Mouse (Mus musculus) T-helper 1 cell (primary cell): ENCODE measurements around the gene Tef.

Experiments used
- in situ Hi-C: fragments of 300-600 bp; cut with MboI, MseI; formaldehyde crosslinking; loops from one replicate; pipeline ENCODE4 v1.15.1; 2025; ENCODE audit warnings: high pct_unique_total_duplicates

Gene Tef

DNA sequence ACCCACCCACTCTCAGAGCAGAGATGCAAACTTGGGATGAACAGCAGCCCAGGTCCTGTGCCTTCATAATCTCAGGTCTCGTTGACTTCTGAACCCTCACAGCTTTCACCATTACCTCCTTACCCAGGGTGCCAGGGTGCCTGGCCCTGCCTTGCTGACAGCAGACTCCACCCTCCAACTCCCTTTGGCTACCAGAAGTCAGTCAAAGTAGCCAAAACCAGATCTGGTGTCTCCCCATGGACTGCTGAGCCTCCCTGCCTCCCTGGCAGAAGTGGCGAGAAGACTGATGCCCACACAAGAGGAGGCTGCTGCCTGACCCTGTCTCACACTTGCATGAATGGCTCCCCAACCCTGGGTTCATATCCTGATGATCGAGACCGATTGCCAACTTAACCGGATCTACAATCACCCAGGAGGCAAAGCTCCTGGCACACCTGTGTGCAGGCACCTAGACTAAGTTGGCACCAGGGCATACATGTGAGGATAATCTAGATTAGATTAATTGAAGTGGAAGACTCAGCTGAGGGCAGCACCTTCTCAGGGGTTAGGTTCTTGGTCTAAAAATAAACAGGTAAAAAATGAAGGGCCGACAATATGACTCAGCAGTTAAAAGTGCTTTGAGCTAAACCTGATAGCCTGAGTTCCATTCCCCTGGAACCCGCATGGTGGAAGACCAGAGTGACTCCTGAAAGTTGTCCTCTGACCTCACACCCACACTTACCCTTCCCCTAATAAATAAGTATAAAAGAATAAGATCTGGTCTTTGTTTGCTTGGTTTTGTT lies 26.4 kb downstream of the Tef start:
- in situ Hi-C loops = no loop called here

DNA sequence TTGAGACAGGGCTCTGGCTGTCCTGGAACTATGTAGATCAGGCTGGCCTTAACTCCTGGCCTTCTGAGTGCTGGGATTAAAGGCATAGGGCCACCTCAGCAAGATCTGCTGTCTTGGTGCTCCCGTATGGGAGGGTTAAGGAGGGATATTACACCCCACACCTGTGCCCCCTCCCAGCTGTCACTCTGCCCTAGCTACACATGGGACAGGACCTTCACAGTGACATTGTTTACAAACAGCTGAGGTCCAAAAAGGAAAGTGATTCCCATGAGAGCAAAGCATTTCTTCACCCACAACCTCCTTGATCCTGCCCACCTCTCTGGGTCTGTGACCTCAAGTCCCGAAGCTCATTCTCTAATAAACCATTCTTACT lies 27.0 kb downstream of the Tef start:
- in situ Hi-C loops = no loop called here

DNA sequence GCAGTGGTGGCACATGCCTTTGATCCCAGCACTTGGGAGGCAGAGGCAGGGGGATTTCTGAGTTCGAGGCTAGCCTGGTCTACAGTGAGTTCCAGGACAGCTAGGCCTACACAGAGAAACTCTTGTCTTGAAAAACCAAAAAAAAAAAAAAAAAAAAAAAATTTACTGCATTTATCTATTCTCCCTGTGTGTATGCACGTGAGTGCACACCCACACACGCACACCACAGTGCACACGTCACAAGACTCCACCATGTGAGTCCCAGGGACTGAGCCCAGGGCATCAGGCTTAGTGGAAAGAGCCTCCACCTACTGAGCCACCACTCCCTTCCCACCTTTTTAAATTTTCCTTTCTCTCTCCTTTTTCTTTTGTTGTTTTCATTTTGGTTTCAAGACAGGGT lies 28.3 kb downstream of the Tef start:
- in situ Hi-C loops = loop anchor here (5.0 kb wide), 1 partner anchor 72 kb away; no protein-coding TSS in a partner anchor

DNA sequence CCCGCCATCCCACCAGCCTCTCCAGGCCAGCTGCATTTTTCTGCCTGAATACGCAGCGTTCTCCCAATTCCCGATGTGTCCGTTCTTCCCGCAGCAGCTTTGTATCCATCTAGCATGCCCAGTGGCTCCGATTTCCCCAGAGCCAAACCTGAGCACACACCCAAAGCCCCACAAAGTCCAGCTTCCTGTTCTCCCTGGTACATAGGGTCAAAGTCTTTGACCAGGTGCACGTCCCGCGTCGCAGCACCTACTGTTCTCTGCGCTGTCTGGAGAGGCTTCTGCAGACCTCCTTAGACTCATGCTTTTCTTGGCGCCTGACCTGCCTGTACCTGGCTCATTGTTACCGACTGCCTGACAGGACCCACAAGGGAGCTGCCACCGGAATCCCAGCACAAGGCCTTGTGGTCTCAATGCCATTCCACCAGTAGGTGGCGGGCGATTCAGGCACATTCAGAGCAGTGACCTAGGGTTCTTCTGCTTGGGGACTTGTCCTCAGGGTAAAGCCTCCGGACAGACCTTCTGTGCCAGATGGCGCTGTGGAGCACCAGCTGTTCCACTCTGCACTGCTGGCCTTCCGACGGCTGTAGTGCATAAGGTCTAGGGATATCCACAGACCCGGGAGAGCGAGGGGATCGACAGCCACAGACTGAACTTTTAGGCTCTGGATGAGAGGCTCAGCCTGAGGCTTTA lies 29.1 kb downstream of the Tef start:
- in situ Hi-C loops = loop anchor here (5.0 kb wide), 1 partner anchor 71 kb away; no protein-coding TSS in a partner anchor

DNA sequence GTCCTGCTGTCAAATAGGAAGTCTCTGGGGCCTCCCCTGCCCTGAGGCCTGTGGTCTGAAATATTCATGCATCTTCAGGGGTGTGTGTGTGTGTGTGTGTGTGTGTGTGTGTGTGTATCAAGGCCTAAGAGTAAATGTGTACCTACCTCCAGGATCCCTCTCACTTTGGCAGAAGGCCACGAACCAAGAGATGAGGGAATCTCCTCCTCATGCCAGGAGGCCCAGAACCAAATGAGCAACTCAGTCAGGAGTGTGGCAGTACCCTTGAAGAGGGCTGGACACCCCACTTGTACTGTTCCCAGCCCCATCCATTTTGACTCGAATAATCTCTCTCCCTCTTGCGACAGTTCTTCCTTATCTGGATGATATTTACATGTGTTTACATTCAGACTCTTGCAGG lies 30.0 kb downstream of the Tef start:
- in situ Hi-C loops = loop anchor here (5.0 kb wide), 1 partner anchor 70 kb away; no protein-coding TSS in a partner anchor

DNA sequence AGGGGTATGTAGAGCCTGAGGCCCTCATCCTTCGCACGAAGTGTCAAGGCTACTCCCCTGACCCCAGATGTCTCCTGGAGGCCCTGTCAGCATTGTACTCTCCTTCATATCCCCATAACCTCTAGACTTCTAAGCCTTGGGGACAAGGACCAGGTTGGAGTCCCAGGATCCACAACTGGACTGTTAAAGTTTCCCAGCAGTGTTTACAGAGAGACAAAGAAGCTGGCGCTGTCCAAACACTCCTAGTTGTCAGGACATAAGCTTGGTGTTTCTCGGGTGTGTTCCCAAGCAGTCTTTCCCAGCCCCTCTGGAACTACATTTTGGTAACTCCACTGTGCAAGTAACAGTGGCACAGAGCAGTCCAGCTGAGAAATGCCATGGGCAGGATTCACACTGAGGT lies 31.3 kb downstream of the Tef start:
- in situ Hi-C loops = loop anchor here (5.0 kb wide), 1 partner anchor 69 kb away; no protein-coding TSS in a partner anchor

DNA sequence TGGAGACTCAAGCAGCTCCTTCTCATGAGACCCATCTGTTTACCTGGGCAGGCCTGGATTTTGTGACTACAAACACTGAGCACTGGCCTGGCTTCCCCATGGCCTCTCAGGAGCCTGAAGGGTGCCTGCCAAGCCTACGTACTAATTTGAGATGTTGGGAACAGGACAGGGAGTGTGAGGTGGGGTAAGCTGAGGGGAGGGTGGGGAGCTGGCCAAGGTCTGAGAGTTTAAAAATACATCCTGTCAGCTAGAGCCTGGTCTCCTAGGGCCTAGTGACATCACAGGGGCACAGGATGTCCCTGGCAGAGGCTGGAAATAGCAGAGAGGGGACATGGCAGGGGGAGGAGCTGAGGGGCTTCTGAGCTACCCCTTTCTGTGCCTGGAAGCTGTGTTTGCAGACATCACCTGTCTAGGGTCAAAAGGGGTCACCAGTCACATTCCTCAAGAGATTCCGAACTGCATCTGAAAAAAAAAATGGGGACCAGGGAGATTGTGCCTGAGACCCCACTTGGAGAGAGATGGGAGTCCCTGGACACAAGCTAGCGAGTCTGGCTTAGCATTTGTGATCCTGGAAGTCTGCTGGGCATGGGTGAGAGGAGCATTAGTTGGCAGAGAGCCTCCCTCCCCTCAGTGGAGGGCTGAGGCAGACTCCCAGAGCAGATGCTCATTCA lies 32.1 kb downstream of the Tef start:
- in situ Hi-C loops = loop anchor here (5.0 kb wide), 1 partner anchor 68 kb away; no protein-coding TSS in a partner anchor

DNA sequence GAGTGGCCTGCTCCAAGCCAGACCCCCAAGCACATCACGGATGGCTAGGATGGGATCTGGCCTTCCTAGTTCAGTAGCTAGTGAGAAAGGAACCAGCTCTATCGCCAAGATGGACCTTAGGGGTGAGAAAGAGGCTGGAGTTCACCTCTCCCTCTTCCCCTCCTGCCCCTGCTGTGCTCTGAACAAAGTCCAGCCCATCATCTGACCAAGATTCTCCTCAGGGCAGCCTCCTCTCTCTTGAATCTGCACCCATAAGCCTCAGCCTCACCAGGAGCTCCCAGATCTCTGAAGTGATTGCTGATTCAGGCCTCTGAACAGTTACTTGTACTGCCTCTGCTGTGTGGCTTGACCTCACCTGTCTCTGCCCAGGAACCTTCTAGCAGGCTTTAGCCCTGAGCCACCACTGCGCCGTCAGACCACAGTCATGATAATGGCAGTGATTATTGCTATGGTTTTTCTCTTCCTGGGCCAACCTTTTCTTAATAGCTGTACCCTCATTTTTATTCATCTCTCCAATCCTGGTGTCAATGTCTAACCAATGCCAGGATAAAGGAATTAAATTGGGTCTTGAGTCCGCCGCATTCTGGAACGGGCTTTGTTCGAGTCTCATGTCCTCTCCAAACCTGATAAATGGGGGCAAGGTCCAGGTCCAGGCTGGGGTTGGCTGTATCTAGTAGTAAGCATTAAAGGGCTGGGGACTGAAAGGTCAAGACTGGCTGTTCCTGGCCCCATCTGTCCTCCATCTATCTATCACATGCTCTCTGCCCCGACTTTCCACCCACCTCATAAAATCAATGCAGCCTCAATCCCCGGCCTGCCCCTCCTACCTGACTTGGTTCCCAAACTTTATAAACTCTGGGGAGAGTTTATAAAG lies 33.0 kb downstream of the Tef start:
- in situ Hi-C loops = no loop called here

DNA sequence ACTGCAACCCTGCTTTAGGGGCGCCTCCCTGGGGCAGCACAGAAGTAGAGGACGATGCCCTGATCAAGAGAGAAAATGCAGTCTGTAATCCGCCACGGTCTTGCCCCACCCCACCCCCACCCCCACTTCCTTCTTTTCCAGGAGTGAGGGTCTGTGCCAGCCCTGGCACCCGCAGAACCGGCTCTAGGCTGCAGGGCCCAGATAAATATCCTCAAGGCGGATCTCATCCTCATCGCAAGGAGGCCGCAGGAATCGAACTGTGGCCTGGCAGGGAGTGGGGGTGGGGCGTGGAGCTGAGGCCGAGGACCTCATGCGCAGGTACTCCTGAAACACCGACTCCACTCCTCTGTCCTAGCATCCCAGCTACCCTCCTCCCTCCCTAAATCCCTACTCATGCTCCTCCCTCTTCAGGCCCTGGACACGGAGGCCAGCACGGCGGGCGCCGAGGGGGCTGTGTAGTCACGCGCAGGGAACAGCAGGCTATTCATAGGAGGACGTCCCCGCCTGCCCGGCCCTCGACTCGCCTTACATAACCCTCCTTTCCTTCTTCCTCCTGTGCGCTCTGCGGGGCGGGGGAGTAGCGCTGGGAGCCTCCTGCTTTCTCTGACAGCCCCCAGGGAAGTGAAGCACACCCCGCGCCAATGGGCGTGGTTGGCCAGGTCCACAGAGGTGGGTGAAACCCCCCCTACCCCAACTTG lies 34.1 kb downstream of the Tef start:
- in situ Hi-C loops = no loop called here

DNA sequence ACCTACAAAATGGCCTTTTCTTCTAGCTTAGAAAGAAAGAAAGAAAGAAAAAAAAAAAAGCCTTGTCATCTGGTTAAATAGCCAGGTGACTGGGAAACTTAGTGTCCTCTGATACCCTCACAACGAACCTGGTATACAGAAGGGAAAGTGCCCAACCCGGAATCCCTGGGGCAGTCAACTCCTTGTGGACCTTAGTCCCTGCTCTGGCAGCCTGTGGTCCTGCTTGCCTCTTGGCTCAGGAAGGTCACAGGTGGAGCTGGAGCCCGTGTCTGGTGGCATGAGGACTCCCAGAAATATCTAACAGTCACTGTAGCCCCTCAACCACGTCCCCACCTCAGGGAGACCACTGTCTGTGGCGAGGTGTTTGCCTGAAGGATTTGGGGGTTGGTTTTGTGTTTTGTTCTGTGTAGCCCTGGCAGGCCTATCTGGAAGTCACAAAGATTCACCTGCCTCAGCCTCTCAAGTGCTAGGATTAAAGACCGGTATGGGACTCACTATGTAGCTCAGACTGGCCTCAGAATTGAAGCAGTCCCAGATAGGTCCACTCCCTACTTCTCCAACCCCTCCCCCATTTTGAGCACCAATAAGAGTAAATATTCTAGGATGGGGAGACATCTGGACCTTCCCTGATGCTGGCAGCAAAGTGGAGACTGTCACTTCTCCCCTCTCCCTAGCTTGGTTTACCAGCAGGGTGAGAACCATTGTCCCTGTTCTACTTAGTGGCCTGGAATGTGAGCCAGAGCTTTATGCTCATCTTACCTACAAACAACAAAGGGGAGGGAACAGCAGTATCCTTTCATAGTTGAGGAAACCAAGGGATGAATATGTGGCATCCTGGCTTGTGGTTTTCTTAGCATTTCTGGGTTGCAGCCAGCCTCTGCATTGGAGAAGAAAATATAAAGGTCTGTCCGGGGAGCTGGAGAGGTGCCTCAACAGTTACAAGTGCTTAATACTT lies 35.0 kb downstream of the Tef start:
- in situ Hi-C loops = no loop called here

DNA sequence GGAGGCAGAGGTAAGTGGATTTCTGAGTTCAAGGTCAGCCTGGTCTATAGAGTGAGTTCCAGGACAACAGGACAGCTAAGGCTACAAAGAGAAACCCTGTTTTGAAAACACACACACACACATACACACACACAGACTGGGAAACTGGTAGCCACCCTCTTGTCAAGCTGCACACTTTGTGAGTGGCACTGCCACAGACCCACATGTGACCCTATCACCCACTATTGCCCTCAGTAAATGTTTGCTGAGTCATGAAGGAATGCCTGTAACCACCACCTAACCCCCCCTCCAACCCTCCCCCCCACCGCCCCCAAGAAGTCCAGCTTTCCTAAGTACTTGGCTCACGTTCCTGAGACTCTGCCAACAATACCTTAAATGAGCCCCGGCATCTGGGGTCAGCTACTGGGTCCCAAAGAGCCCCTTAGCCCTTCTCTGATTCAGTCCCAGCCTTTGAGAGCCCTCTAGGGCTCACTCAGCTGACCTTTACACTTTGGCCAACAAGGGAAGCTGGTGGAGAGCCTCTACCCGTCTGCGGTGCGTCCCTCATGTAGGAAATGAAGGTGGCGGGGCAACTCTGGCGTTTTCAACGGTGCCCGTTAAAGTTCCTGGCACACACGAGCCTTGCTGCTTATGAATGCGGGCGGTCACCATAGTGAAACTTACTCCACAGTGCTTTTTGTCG lies 36.5 kb downstream of the Tef start:
- in situ Hi-C loops = no loop called here

DNA sequence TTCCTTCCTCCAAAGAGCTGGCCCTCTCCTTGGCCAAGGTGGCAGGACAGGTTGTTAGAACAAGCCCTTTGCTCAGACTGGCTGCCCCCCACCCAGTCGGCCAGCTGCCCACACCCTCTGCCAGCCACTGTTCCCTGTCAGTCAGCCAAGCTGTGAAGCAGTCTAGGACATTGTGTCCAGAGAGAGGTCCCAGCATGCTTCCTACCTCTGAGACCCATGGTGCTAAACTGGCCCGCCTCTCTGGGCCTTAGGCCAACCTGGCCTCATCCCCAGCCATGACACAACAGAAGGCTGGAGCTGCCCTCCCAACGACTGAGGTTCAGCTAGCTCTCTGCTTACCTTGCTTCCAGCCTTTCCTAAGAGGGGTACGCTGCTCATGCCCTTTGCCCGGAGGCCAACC lies 37.4 kb downstream of the Tef start:
- in situ Hi-C loops = no loop called here

DNA sequence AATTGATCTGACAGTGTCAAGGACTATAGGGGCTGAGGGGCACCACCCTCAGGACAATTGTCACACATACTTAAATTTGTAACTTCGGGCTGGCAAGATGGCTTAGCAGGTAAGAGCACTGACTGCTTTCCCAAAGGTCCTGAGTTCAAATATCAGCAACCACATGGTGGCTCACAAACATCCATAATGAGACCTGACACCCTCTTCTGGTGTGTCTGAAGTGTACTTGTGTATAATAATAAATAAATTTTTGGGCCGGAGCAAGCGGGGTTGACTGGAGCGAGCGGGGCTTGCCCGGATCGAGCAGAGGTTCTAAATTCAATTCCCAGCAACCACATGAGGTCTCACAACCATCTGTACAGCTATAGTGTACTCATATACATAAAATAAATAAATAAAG lies 38.1 kb downstream of the Tef start:
- in situ Hi-C loops = no loop called here

DNA sequence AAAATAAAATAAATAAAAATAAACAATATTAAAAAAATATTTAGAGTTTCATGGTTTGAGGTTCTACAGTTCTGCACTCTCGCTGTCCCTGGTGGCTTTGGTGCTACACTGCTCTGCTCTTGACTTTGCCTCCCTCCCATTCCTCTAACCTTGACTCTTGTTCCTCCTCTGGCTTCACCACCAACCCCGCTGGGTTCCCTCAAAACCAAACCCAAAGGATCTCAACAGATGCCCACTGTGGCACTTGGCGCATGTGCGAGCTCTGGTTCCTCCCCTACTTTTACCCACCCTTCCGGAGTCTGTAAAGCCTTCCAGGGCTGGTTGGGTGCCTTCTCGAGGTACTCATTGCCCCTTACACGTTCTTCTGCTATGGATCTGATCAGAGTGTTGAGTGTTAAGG lies 40.1 kb downstream of the Tef start:
- in situ Hi-C loops = no loop called here

DNA sequence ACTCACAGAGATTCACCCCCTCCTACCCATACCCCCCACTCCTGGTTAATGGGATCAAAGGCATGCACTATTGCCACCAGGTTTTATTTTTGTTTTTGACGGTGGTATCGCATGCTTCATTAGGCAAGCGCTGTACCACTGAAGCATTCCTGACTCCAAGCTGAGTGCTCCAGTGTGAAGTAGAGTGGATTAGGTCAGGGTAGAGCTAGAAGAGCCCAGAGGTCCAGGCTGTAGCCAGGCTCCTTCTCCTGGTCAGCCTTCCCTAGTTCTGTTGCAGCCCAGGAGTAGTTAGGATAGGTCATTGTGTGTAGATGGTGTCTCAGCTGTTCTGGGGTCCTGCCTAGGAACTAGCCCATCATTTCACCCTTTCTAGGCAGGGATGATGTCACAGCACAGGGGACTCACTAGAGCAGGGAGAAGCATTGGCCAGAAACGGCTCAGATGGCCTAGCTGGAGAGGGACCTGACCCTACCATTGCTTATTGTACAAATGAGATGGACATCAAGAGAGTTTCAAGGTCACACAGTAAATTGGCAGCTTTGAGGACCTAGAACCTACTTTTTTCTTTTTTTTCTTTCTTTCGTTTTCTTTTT lies 42.9 kb downstream of the Tef start:
- in situ Hi-C loops = no loop called here

DNA sequence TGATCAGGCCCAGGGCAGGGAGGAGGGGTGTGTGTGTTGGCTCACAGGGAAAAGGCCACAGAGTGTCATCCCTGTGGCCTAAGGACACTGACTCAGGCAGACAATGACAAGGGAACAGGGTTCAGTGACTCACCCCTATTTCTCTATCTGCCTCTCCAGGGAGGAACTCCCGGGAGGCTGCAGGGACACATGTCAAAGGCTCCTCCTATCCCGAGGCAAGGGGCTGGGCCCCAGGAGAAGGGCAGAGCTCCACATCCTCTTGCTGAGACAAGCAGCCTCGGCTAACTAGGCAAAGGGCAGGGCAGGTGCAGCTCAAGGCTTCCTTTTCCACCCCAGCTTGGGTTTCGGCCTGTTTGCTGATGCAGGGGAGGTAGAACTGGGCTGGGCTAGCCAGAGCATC lies 43.5 kb downstream of the Tef start:
- in situ Hi-C loops = no loop called here

DNA sequence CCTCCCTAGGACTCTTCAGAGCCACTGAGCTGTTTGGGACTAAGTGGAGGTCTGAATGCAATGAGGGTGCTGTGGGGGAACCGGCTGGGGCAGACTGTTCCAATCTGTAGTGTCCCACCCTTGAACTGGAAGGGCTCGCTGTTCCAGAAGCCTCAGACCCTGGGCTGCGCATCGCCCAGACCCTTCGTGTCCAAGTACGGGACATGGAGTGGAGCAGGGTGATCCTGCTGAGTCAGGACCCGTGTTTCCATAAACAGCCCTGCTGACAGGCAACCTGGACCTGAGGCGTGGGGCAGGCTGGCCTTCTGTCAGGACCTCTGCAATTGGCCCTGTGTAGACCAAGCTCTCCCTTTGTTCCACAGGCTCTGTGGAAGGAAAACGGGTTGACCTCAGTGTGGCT lies 44.5 kb downstream of the Tef start:
- in situ Hi-C loops = no loop called here

DNA sequence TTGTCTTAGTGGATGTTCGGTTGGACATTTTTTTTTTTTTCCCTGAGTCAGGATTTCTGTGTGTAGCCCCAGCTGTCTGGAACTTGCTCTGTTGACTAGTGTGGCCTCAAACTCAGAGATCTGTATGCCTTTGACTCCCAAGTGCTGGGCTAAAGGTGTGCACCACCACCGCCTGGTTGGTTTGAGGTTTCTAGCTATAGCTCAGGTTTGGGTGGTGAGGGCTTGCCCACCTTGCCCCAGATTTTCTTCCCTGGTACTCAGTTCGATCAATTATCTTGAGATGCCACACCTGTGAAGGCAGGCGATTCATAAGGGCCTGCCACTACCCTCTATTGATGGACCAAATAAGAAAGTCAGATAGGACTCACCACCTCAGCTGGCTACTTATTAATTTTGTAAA lies 44.9 kb downstream of the Tef start:
- in situ Hi-C loops = no loop called here

DNA sequence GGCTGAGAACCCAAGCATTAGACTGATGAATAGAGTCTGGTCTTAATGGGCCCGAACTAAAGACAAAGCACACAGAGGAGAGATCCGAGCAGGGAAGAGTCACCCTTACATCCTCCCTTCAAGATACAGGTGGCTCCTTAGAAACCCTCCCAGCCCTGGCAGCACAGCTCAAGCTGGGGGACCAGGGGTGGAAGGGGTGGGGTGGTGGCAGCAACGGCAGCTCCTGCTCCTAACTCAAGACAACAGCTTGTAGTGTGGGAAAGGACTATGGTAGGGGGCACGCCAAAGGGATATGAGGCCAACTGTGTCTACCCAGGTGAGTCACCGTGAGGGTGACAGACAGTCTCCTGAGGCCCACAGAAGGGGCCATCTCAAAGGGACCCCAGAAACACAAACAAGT lies 45.6 kb downstream of the Tef start:
- in situ Hi-C loops = no loop called here
